Mouse (Mus musculus): ENCODE results near the gene 1700001C02Rik.

GRCm38 (mm10) chr5:30490215-30490614 is 24.4 kb downstream of the 1700001C02Rik start:
- TF ChIP-seq CTCF (IDR thresholded peaks at IDR 0.05; ENCODE audit: control insufficient read depth, insufficient read depth, insufficient replicate concordance, low read depth, low read length) = no peak
- TF ChIP-seq POLR2A (IDR thresholded peaks at IDR 0.05; ENCODE audit: control insufficient read depth, low read depth, low read length) = no peak
